Mouse (Mus musculus): ENCODE results near the gene Pdc. TPM values are rescaled to one million over a fixed set of nuclear protein-coding genes. Genes with fewer than 3 reads are reported as not detected.
"Not testable (repeated sequence)": the region's sequence is repeated elsewhere in the genome, so short reads cannot be mapped to it uniquely, and the experiment has no call there.

Pdc gene
- not detected in 2 replicates for polyA plus RNA-seq (2015; fragmentation: Nextera tagmentation; extraction: Ambion mirVana)

- Histone ChIP-seq H3K27ac (no peak within 1 kb of the TSS), H3K27me3 (replicated peaks) (no peaks in the 10 kb centered on the region)
These were observed at the start of gene Pdc for GRCm38 (mm10) chr1:150319205-150319604. Gene Pdc, plus strand, starts transcription at chr1:150319417.

GRCm38 (mm10) chr1:150294051-150294450 is 25.2 kb upstream of the Pdc start:
- H3K4me2 ChIP-seq (replicated peaks); H3K9ac ChIP-seq; H3K4me1 ChIP-seq (replicated peaks); H3K9me3 ChIP-seq; H3K27ac ChIP-seq; H3K27me3 ChIP-seq (replicated peaks); ATAC-seq; H3K36me3 ChIP-seq; H3K4me3 ChIP-seq (replicated peaks): not testable (repeated sequence)
- WGBS = 89% methylated on average over 3 of the region's 3 CpGs

More at GRCm38 (mm10) chr1:150319205-150319604, at the start of gene Pdc:
- ATAC-seq = no peak
- no peaks in the 10 kb centered on the region for H3K4me1 ChIP-seq (replicated peaks)
- no peak within 1 kb of the TSS for H3K4me2 ChIP-seq (replicated peaks)
- no peak within 1 kb of the TSS for H3K4me3 ChIP-seq (replicated peaks)
- H3K9ac ChIP-seq = no peak within 1 kb of the TSS
- WGBS = 81% methylated on average over 1 of the region's 1 CpGs
- H3K36me3 ChIP-seq = no peaks in the 10 kb centered on the region
- H3K9me3 ChIP-seq = no peaks in the 10 kb centered on the region

- Histone ChIP-seq H3K9ac (no peak overlapping the region), H3K36me3 (no peaks in the 10 kb centered on the region), H3K27ac (no peak overlapping the region), H3K4me1 (replicated peaks) (no peaks in the 10 kb centered on the region), H3K4me2 (replicated peaks) (no peak overlapping the region), H3K9me3 (no peaks in the 10 kb centered on the region), H3K4me3 (replicated peaks) (no peak overlapping the region), H3K27me3 (replicated peaks) (no peaks in the 10 kb centered on the region)
- no peak for ATAC-seq
- WGBS = 31% methylated on average over 1 of the region's 1 CpGs
These were observed 11.6 kb upstream of the Pdc start for GRCm38 (mm10) chr1:150307599-150307998.

DNA sequence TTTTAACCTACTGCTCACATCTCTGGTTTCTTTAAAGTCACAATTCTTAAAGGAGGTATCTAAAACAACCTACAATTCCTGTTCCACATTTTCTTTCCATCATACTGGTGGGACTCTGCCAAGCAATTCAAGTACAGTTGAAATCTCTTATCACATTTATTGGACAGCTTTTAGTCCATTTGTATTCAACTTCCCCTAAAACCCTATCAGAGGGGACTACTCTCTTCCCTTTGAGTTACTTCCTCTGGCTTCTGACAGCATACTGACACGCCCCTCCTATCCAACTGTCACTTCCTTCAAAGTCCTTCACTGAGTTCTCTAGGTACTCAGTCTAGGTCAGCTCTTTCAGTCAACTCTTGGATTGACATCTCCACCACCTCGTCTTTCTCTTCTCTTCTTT is 15.9 kb downstream of the Pdc start:
- Histone ChIP-seq H3K4me3 (replicated peaks) (no peak overlapping the region), H3K27ac (no peak overlapping the region), H3K4me1 (replicated peaks) (no peaks in the 10 kb centered on the region), H3K9me3 (no peaks in the 10 kb centered on the region), H3K27me3 (replicated peaks) (no peaks in the 10 kb centered on the region), H3K9ac (no peak overlapping the region), H3K4me2 (replicated peaks) (no peak overlapping the region), H3K36me3 (no peaks in the 10 kb centered on the region)
- 74% methylated on average over 2 of the region's 2 CpGs for WGBS
- ATAC-seq = no peak

DNA sequence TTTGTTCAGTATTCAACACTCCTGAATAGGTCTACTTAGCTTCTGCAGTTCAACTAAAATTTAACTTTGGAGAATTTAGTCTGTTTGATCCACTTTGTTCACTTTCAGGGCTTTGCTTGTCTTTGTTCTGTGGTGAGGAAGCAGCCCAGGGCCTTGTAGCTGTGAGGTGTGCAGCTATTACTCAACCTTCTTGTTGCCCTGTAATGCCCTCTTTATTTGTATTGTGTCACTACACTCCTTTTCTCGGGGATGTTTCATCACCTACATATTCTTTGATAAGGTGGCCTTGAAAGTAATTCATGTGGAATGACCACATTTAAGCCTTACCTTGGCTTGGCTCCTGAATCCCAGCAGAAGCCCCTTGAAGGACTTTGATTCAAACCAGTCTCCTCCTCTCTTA is 41.6 kb downstream of the Pdc start:
- Histone ChIP-seq H3K9me3 (no peaks in the 10 kb centered on the region), H3K27ac (no peak overlapping the region), H3K4me1 (replicated peaks) (no peaks in the 10 kb centered on the region), H3K4me3 (replicated peaks) (no peak overlapping the region), H3K9ac (no peak overlapping the region), H3K27me3 (replicated peaks) (no peaks in the 10 kb centered on the region), H3K36me3 (peaks cover 9% of the 10 kb centered on the region; the same call in 1 of the 2 replicates), H3K4me2 (replicated peaks) (no peak overlapping the region)
- WGBS = 67% methylated on average over 1 of the region's 1 CpGs
- ATAC-seq = no peak

DNA sequence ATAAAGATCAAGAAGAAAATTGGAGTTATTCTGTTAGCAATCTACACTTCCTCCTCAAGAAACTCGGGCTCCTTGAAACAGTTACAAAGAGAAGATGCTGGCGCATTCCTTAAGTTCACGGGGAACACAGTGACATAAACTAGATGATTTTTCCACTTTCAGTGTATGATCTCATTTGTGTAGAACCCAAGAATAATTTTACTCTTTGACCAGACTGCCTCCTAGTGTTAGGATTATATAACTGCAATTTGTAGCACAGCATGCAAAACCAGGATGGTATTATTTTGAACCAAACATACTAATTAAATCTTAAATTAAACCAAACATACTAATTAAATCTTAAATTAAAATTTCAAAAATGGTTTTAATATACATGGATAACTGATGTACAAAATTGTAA is 53.7 kb downstream of the Pdc start:
- Histone ChIP-seq H3K36me3 (no peaks in the 10 kb centered on the region; the same call in 1 of the 2 replicates), H3K27me3 (replicated peaks) (no peaks in the 10 kb centered on the region), H3K27ac (no peak overlapping the region), H3K9me3 (no peaks in the 10 kb centered on the region), H3K4me1 (replicated peaks) (no peaks in the 10 kb centered on the region), H3K4me3 (replicated peaks) (no peak overlapping the region), H3K9ac (no peak overlapping the region), H3K4me2 (replicated peaks) (no peak overlapping the region)
- WGBS = 77% methylated on average over 3 of the region's 3 CpGs
- ATAC-seq = no peak

DNA sequence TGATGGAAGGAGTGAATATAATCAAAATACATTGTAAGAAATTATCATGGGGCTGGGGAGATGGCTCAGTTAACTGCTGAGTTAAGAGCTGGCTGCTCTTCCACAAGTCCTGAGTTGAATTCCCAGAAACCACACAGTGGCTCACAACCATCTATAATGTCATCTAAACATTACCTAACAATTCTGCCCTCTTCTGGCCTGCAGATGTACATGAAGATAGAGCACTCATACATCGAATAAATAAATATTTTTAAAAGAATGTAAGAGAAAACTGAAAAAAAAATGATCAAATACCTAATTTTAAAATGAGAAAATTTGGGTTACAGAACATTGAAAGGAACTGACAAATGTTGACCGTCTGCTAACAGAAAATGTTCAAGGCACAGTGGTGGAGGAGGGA is 55.0 kb downstream of the Pdc start:
- H3K36me3 ChIP-seq = no peaks in the 10 kb centered on the region; the same call in 1 of the 2 replicates
- 93% methylated on average over 2 of the region's 2 CpGs for WGBS

More for the DNA sequence above, 55.0 kb downstream of the Pdc start:
- Histone ChIP-seq H3K27ac (no peak overlapping the region), H3K9ac (no peak overlapping the region), H3K4me3 (replicated peaks) (no peak overlapping the region), H3K9me3 (no peaks in the 10 kb centered on the region), H3K4me2 (replicated peaks) (no peak overlapping the region), H3K27me3 (replicated peaks) (no peaks in the 10 kb centered on the region), H3K4me1 (replicated peaks) (no peaks in the 10 kb centered on the region)
- ATAC-seq = no peak

Other genes starting within 250 kb of the Pdc start
- gene Ptgs2, start 219.4 kb upstream of the Pdc start, polyA plus RNA-seq (2015; fragmentation: Nextera tagmentation; extraction: Ambion mirVana) = 0.92 and 1.2 TPM in 2 replicates
- 142 and 160 TPM in 2 replicates for gene Tpr, start 73.4 kb downstream of the Pdc start, polyA plus RNA-seq (2015; fragmentation: Nextera tagmentation; extraction: Ambion mirVana)
- gene Odr4, start 73.7 kb downstream of the Pdc start, polyA plus RNA-seq (2015; fragmentation: Nextera tagmentation; extraction: Ambion mirVana) = 39.2 and 42.3 TPM in 2 replicates
- gene Prg4, start 146.7 kb downstream of the Pdc start, polyA plus RNA-seq (2015; fragmentation: Nextera tagmentation; extraction: Ambion mirVana) = 0.58 and 0.69 TPM in 2 replicates